Mouse (Mus musculus) CH12.LX (cell line): ENCODE measurements around the gene Espn. TPM values are rescaled to one million over a fixed set of nuclear protein-coding genes. Genes with fewer than 3 reads are reported as not detected.

Source experiments
- DNase-seq: peaks from one replicate; pipeline ENCODE4 v3.0.0-alpha.2; 2013; ENCODE audit errors: extremely low read depth
- H3K27ac ChIP-seq: 2 replicates; pipeline ENCODE4 v1.5.1; 2012; ENCODE audit warnings: low read depth, mild to moderate bottlenecking, control low read depth, moderate library complexity; ENCODE audit not compliant: insufficient read depth
- H3K27me3 ChIP-seq: replicated peaks from 2 replicates; pipeline ENCODE3; 2012; ENCODE audit warnings: inconsistent platforms
- H3K36me3 ChIP-seq, 2 experiments: replicated peaks in 1 of 2; 2 replicates each; pipeline versions ENCODE3 to v1.6.1; 2012; ENCODE audit warnings: inconsistent platforms in 1 of 2, low read length in 1 of 2, mild to moderate bottlenecking in 1 of 2, mixed read lengths in 1 of 2, moderate library complexity in 1 of 2; ENCODE audit not compliant: control insufficient read depth in 1 of 2, insufficient read depth in 1 of 2
- H3K4me1 ChIP-seq, 2 experiments: 2 replicates each; pipeline ENCODE4 v1.6.1; 2012; ENCODE audit warnings: inconsistent platforms in 1 of 2, moderate library complexity in 1 of 2; ENCODE audit not compliant: insufficient read depth in 2 of 2, control insufficient read depth in 1 of 2
- H3K4me2 ChIP-seq: 2 replicates; pipeline ENCODE4 v1.6.1; 2012; ENCODE audit warnings: low read depth, mild to moderate bottlenecking, control low read depth; ENCODE audit not compliant: poor library complexity, insufficient read depth, severe bottlenecking
- H3K4me3 ChIP-seq, 3 experiments: fragments of 150-350 bp in 1 of 3; sonication (generic) in 1 of 3; replicated peaks in 1 of 3; 2 replicates each; pipeline versions ENCODE3 to v1.5.1; 2011 to 2012; ENCODE audit warnings: low read depth in 2 of 3, low read length in 2 of 3, mild to moderate bottlenecking in 2 of 3, moderate library complexity in 2 of 3, control low read depth in 1 of 3, improper control_type of control experiment in 1 of 3, inconsistent platforms in 1 of 3, mixed read lengths in 1 of 3; ENCODE audit not compliant: poor library complexity in 1 of 3
- H3K79me2 ChIP-seq: replicated peaks from 2 replicates; pipeline ENCODE4 v1.6.1; 2012; ENCODE audit warnings: mild to moderate bottlenecking, moderate library complexity; ENCODE audit not compliant: control insufficient read depth, poor library complexity, insufficient read depth, severe bottlenecking; ENCODE audit errors: extremely low read depth
- H3K9ac ChIP-seq: 2 replicates; pipeline ENCODE4 v1.6.1; 2012; ENCODE audit warnings: low read depth, mild to moderate bottlenecking, control low read depth, moderate library complexity; ENCODE audit not compliant: insufficient read depth
- H3K9me3 ChIP-seq: replicated peaks from 2 replicates; pipeline ENCODE3; 2012; ENCODE audit warnings: low read length, inconsistent platforms, mixed read lengths
- BHLHE40 ChIP-seq: IDR thresholded peaks from 2 replicates; pipeline ENCODE4 v1.6.1; 2011; ENCODE audit warnings: mild to moderate bottlenecking, low read depth, low read length, improper control_type of control experiment
- E2F4 ChIP-seq: IDR thresholded peaks from 2 replicates; pipeline ENCODE4 v1.6.1; 2011; ENCODE audit warnings: low read depth, low read length, improper control_type of control experiment; ENCODE audit not compliant: insufficient replicate concordance
- ELF1 ChIP-seq: IDR thresholded peaks from 2 replicates; pipeline ENCODE4 v1.6.1; 2014; ENCODE audit warnings: low read depth, mild to moderate bottlenecking, inconsistent platforms, low read length, improper control_type of control experiment
- EP300 ChIP-seq: IDR thresholded peaks from 2 replicates; pipeline ENCODE4 v1.6.1; 2011; ENCODE audit warnings: low read length, improper control_type of control experiment
- ETS1 ChIP-seq: conservative IDR thresholded peaks from 2 replicates; pipeline ENCODE4 v1.6.1; 2012; ENCODE audit warnings: low read depth, mild to moderate bottlenecking, inconsistent platforms, low read length, improper control_type of control experiment, moderate library complexity
- GABPA ChIP-seq: IDR thresholded peaks from 2 replicates; pipeline ENCODE4 v1.6.1; 2012; ENCODE audit warnings: low read depth, low read length, improper control_type of control experiment, inconsistent platforms; ENCODE audit not compliant: insufficient replicate concordance
- HCFC1 ChIP-seq: IDR thresholded peaks from 2 replicates; pipeline ENCODE4 v1.6.1; 2012; ENCODE audit warnings: low read depth, mild to moderate bottlenecking, inconsistent platforms, low read length, improper control_type of control experiment
- KAT2A ChIP-seq: IDR thresholded peaks from 2 replicates; pipeline ENCODE4 v1.6.1; 2012; ENCODE audit warnings: low read length, improper control_type of control experiment, inconsistent platforms; ENCODE audit not compliant: insufficient replicate concordance
- MAX ChIP-seq: IDR thresholded peaks from 2 replicates; pipeline ENCODE4 v1.6.1; 2011; ENCODE audit warnings: low read length, improper control_type of control experiment
- MXI1 ChIP-seq: IDR thresholded peaks from 2 replicates; pipeline ENCODE4 v1.6.1; 2011; ENCODE audit warnings: mild to moderate bottlenecking, low read depth, low read length, improper control_type of control experiment
- MYC ChIP-seq: IDR thresholded peaks from 2 replicates; pipeline ENCODE4 v1.6.1; 2011; ENCODE audit warnings: low read depth, mild to moderate bottlenecking, improper control_type of control experiment, low read length
- NRF1 ChIP-seq: IDR thresholded peaks from 2 replicates; pipeline ENCODE4 v1.6.1; 2014; ENCODE audit warnings: low read depth, mild to moderate bottlenecking, inconsistent platforms, low read length, improper control_type of control experiment, moderate library complexity
- PAX5 ChIP-seq: IDR thresholded peaks from 2 replicates; pipeline ENCODE4 v1.6.1; 2012; ENCODE audit warnings: low read length, inconsistent platforms, mixed read lengths
- POLR2AphosphoS2 ChIP-seq: IDR thresholded peaks from 2 replicates; pipeline ENCODE4 v1.6.1; 2011; ENCODE audit warnings: low read depth, low read length, improper control_type of control experiment
- SIN3A ChIP-seq: IDR thresholded peaks from 2 replicates; pipeline ENCODE4 v1.6.1; 2012; ENCODE audit warnings: low read length, improper control_type of control experiment, inconsistent platforms
- SMC3 ChIP-seq: IDR thresholded peaks from 2 replicates; pipeline ENCODE4 v1.6.1; 2011; ENCODE audit warnings: low read depth, low read length, improper control_type of control experiment
- TBP ChIP-seq: conservative IDR thresholded peaks from 2 replicates; pipeline ENCODE4 v1.6.1; 2011; ENCODE audit warnings: low read depth, low read length, improper control_type of control experiment
- TCF12 ChIP-seq: IDR thresholded peaks from 2 replicates; pipeline ENCODE4 v1.6.1; 2014; ENCODE audit warnings: low read depth, mild to moderate bottlenecking, inconsistent platforms, low read length, improper control_type of control experiment
- UBTF ChIP-seq: IDR thresholded peaks from 2 replicates; pipeline ENCODE4 v1.6.1; 2012; ENCODE audit warnings: low read depth, mild to moderate bottlenecking, inconsistent platforms, low read length, improper control_type of control experiment, moderate library complexity
- USF1 ChIP-seq: IDR thresholded peaks from 2 replicates; pipeline ENCODE4 v1.6.1; 2014; ENCODE audit warnings: low read depth, mild to moderate bottlenecking, inconsistent platforms, low read length, improper control_type of control experiment
- ZMIZ1 ChIP-seq: IDR thresholded peaks from 2 replicates; pipeline ENCODE4 v1.6.1; 2012; ENCODE audit warnings: low read depth, mild to moderate bottlenecking, inconsistent platforms, low read length, improper control_type of control experiment
- dilution Hi-C: fragments of 300-500 bp; cut with MboI; formaldehyde crosslinking; loops from 2 replicates; pipeline ENCODE4 v1.14.3; 2020; ENCODE audit warnings: low sequenced_read_pairs; ENCODE audit not compliant: extremely low pct_unique_long_range_greater_than_20kb, extremely low pct_ligation_motif_present
- in situ Hi-C: fragments of 300-500 bp; cut with MboI; formaldehyde crosslinking; loops from 3 replicates; pipeline ENCODE4 v1.14.3; 2019; ENCODE audit warnings: low sequenced_read_pairs, low pct_ligation_motif_present, low pct_unique_long_range_greater_than_20kb, mixed read lengths
- polyA plus RNA-seq: library from polyadenylated mRNA; unstranded; fragments of >175 nt; gene quantifications from 2 replicates; pipeline ENCODE4 v1.2.1, GENCODE M21; 2012; ENCODE audit warnings: low read depth; ENCODE audit not compliant: insufficient read length
- total RNA-seq, 2 experiments: library from RNA; depleted of rRNA; stranded (reverse); fragments of 300-350 nt in 1 of 2; fragments of >200 nt in 1 of 2; gene quantifications; 2 replicates each; pipeline ENCODE4 v1.2.3; 2012 to 2014

Espn gene
- total and polyA plus RNA-seq, 3 experiments, result 0.25 TPM; not detected in 2

- H3K9ac ChIP-seq, result no peak overlapping the region
- H3K27me3 ChIP-seq, result peaks cover 89% of the 10 kb centered on the region
- H3K36me3 ChIP-seq, result no peaks in the 10 kb centered on the region
- H3K4me2 ChIP-seq, result no peak overlapping the region
- H3K9me3 ChIP-seq, result peaks cover 4% of the 10 kb centered on the region
- H3K79me2 ChIP-seq, result no peaks in the 10 kb centered on the region
- TF ChIP-seq MYC (no peak), SMC3 (no peak), MAX (no peak), TBP (no peak), E2F4 (no peak), ELF1 (no peak), SIN3A (no peak), UBTF (no peak), ETS1 (no peak), TCF12 (no peak), GABPA (no peak), ZMIZ1 (no peak), PAX5 (no peak)
- TF ChIP-seq, all 38 proteins: peak for 0
- dilution Hi-C loops (no loop called here), in situ Hi-C loops (no loop called here)
- Histone ChIP-seq H3K4me1 (no peaks in the 10 kb centered on the region), H3K27ac (no peak overlapping the region), H3K4me3 (no peak overlapping the region)
- DNase-seq, result no peak
These were observed 5.9 kb downstream of the Espn start for GRCm38 (mm10) chr4:152146033-152146827.

GRCm38 (mm10) chr4:152145473-152145872 lies 6.7 kb downstream of the Espn start:
- H3K4me3 ChIP-seq, result no peak overlapping the region
- dilution Hi-C loops (no loop called here), in situ Hi-C loops (no loop called here)
- no peaks in the 10 kb centered on the region; a peak in 1 of 4 replicates for H3K4me1 ChIP-seq
- H3K27me3 ChIP-seq, result peaks cover 90% of the 10 kb centered on the region
- no peak overlapping the region for H3K27ac ChIP-seq
- no peaks in the 10 kb centered on the region for H3K36me3 ChIP-seq
- H3K9ac ChIP-seq, result no peak overlapping the region
- no peaks in the 10 kb centered on the region for H3K79me2 ChIP-seq
- TF ChIP-seq EP300, result no peak
- no peak for TF ChIP-seq USF1
- TF ChIP-seq HCFC1, result no peak
- no peak for TF ChIP-seq KAT2A
- TF ChIP-seq BHLHE40, result no peak
- TF ChIP-seq NRF1, result no peak
- no peak for TF ChIP-seq MXI1
- no peak for TF ChIP-seq POLR2AphosphoS2
- TF ChIP-seq E2F4, result no peak
- DNase-seq, result no peak
- H3K9me3 ChIP-seq, result peaks cover 4% of the 10 kb centered on the region
- H3K4me2 ChIP-seq, result no peak overlapping the region
